Mouse (Mus musculus): ENCODE measurements around the gene Xpr1. TPM values are rescaled to one million over a fixed set of nuclear protein-coding genes. Genes with fewer than 3 reads are reported as not detected.

Xpr1 gene
- total RNA-seq, 2 experiments from 2014 or later, result 28.3 to 38.1 TPM

- no peak for ATAC-seq (replicated peaks; ENCODE audit: low FRiP score, poor library complexity, severe bottlenecking)
These were observed 8.6 kb downstream of the Xpr1 start for GRCm38 (mm10) chr1:155408577-155408966.

GRCm38 (mm10) chr1:155407697-155408576 lies 9.3 kb downstream of the Xpr1 start:
- ATAC-seq (replicated peaks; ENCODE audit: low FRiP score, poor library complexity, severe bottlenecking), result peak; percentile 55; the same call in 1 of the 2 replicates

DNA sequence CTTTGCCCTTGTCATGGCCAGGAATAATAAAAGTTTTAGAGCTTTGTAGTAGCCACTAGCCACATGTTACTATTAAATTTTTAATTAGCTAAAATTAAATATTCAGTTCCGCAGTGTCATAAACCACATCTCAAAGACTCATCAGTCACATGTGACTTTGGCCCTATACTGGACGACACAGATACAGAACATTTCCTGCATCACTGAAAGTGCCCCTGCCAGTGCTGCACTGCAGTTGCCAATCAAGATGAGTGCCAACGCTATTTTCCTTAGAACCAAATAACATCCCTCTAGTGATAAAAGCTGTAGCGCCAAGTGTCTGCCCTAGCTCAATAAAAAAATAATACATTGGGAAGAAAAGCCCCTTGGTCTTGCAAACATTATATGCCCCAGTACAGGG lies 17.2 kb downstream of the Xpr1 start:
- ATAC-seq (replicated peaks; ENCODE audit: low FRiP score, poor library complexity, severe bottlenecking), result no peak

DNA sequence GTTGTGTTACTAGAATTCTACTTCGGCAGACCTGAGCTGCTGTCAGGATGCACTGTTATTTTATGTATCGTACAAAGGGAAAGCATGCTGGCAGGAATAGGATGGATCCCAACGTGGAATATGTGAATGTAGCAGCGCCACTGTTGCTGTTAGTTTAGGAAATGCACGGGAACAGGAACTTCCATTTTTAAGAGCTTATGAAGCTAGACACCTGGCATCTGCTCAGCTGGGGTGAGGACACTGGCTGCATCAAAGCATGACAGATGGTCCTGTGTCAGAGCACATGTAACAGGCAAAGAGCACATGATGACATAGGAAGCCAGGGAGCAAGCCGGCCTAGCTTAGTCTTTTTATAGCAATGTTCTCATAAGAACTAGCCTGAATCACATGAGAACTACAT lies 22.4 kb downstream of the Xpr1 start:
- ATAC-seq (replicated peaks; ENCODE audit: low FRiP score, poor library complexity, severe bottlenecking), result no peak

GRCm38 (mm10) chr1:155394021-155394420 lies 23.2 kb downstream of the Xpr1 start:
- ATAC-seq (replicated peaks; ENCODE audit: low FRiP score, poor library complexity, severe bottlenecking), result no peak

DNA sequence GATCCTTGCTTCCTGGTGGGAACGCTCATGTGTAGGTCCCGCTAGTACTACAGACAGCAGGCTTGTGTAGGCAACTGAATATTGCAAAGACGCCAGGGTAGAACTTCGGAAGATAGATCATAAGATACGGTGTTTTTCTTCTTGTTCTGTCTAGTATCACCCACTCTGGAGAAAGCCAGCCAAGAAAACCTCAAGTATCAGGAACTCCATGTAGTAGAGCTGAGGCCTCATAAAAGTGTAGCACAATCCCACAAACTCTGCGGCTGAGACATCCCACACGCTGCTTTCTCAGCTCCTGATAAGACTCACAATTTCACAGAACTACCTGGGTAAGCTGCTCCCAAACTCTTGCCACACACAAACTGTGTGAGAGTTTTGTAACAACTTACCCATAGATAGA lies 24.4 kb downstream of the Xpr1 start:
- no peak for ATAC-seq (replicated peaks; ENCODE audit: low FRiP score, poor library complexity, severe bottlenecking)

DNA sequence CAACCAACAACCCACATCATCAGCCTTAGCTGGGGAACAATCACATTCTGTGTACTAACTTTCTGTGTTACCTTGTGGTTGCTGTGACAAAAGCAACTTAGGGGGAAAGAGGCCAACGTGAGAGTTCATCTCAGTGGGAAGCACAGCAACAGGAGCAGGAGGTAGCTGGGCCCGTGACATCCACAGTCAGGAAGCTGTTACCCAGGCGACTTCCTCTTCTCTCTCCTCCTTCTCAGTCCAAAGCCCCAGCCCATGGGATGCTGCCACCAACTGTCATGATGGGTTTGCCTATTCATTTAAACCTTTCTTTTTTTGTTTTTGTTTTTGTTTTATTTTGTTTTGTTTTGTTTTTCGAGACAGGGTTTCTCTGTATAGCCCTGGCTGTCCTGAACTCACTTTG lies 25.7 kb downstream of the Xpr1 start:
- no peak for ATAC-seq (replicated peaks; ENCODE audit: low FRiP score, poor library complexity, severe bottlenecking)

GRCm38 (mm10) chr1:155388418-155388817 lies 28.8 kb downstream of the Xpr1 start:
- no peak for ATAC-seq (replicated peaks; ENCODE audit: low FRiP score, poor library complexity, severe bottlenecking)

GRCm38 (mm10) chr1:155386551-155386950 lies 30.7 kb downstream of the Xpr1 start:
- ATAC-seq (replicated peaks; ENCODE audit: low FRiP score, poor library complexity, severe bottlenecking), result no peak

DNA sequence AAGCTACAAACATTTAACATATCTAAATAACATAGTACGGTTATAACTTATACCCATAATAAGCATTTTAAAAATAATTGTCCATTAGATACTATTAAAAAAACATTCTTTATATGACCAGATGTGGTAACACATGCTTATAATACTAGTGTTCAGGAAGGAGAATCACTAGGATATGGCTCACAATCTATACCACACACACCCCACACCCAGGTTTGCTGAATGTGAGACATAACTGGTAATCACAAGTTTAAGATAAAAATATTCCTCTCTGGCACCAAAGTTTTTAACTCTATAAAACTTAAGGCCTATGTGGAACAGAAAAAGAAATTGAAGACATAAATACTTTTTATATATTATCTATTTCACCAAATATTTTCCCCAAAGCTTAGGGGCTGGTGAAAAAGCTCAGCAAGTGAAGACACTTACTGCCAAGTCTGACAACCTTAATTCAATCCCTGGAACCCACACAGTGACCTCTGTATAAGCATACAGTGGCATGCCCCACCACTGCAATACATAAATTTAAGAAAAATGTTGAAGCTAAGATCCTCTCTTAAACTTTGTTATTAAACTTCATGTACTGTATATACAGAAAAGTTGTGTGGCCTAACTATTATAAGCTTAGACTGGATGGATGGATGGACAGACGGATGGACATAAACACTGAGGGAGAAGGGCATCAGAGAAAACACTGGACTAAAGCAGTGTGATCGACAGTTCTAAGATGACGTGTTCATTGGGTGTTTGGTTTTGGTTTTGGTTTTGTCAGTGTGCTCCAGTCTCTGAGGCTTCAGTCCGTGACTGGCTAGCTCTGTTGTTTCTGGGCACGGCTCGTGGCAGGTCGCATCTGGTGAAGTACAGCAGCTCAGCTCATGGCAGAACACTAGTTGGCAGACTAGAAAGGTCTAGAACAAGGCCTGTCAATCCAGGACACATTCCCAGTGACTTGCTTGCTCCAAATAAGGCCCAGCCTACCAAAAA lies 33.6 kb downstream of the Xpr1 start:
- peak; percentile 77; the same call in 1 of the 2 replicates for ATAC-seq (replicated peaks; ENCODE audit: low FRiP score, poor library complexity, severe bottlenecking)

GRCm38 (mm10) chr1:155381931-155382330 lies 35.3 kb downstream of the Xpr1 start:
- ATAC-seq (replicated peaks; ENCODE audit: low FRiP score, poor library complexity, severe bottlenecking), result no peak

GRCm38 (mm10) chr1:155379289-155379688 lies 37.9 kb downstream of the Xpr1 start:
- no peak for ATAC-seq (replicated peaks; ENCODE audit: low FRiP score, poor library complexity, severe bottlenecking)

- no peak for ATAC-seq (replicated peaks; ENCODE audit: low FRiP score, poor library complexity, severe bottlenecking)
These were observed 44.4 kb downstream of the Xpr1 start for GRCm38 (mm10) chr1:155372821-155373220.

DNA sequence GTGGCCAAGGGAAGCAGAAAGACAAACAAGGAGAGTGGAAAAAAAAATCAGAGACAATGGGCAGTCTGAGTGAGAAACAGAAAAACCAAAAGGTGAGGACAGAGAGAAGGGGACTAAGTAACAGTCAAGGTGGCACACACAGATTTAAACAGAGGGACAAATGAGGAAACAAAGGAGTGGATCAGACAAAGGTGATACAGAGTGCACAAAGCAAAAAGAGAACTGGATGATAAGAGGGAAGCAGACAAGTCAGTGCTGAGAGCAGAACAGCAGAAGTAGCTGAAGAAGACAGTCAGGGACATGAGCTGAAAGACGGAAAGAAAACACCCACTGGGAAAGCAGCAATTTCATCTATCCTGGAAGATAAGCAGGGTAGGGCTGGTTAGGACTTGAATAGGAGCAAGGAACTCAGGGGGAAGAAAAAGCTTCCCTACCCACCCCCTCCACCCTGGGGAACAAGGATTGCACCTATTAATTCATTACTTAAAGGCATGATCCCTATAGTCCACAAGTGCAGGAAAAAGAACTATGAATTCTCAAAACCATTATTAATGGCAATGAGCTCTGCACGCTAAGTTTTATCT lies 47.0 kb downstream of the Xpr1 start:
- no peak for ATAC-seq (replicated peaks; ENCODE audit: low FRiP score, poor library complexity, severe bottlenecking)

DNA sequence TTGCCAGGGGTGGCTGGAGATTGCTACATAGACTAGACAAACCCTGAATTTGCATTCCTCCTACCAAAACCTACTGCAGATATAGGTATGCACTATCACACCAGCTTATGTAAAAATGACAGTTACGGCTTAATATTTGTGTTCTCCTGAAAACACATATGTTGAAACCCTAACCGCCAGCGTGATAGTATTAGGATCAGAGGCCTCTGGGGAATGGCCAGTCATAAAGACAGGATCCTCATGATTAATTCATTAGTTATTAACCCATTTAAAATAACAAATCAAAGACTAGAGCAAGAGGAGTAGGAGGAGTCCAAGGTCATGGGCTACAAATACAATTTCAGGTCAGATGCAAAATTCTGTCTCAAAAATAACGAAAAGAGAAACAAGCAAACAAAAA lies 50.8 kb downstream of the Xpr1 start:
- no peak for ATAC-seq (replicated peaks; ENCODE audit: low FRiP score, poor library complexity, severe bottlenecking)

- no peak for ATAC-seq (replicated peaks; ENCODE audit: low FRiP score, poor library complexity, severe bottlenecking)
These were observed 55.6 kb downstream of the Xpr1 start for GRCm38 (mm10) chr1:155361502-155362126.

- ATAC-seq (replicated peaks; ENCODE audit: low FRiP score, poor library complexity, severe bottlenecking), result no peak
These were observed 64.1 kb downstream of the Xpr1 start for GRCm38 (mm10) chr1:155353096-155353495.

- peak; percentile 83 for ATAC-seq (replicated peaks; ENCODE audit: low FRiP score, poor library complexity, severe bottlenecking)
These were observed 65.7 kb downstream of the Xpr1 start for GRCm38 (mm10) chr1:155351527-155351926.

- no peak for ATAC-seq (replicated peaks; ENCODE audit: low FRiP score, poor library complexity, severe bottlenecking)
These were observed 68.7 kb downstream of the Xpr1 start for GRCm38 (mm10) chr1:155348491-155348890.

DNA sequence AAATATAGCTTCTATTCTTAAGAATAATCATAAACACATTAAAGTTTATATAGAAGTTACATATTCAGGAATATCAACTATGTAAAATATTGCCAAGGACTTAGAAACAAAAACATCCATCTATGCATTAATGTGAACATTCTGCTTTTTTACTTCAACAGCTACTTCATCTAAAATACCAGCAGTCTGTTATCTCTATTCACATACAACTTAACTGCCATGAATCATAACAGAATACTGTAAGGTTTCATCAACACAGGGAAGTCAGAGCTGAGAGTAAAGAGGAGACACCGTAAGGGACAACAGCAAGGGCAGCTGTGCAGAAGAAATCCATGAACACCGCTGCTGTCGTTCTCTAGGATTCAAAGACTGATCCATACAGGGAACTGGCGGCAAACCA lies 69.9 kb downstream of the Xpr1 start:
- no peak for ATAC-seq (replicated peaks; ENCODE audit: low FRiP score, poor library complexity, severe bottlenecking)

Data from erythroid progenitor cell, adult 5-6 weeks (primary cell).